Mouse (Mus musculus) hindbrain, embryonic 16.5 days (tissue): Measurements from ENCODE around the gene Gdpd3. TPM values are rescaled to one million over a fixed set of nuclear protein-coding genes. Genes with fewer than 3 reads are reported as not detected.

Source experiments
- ATAC-seq: fragments of 200-750 bp; cut with Nextera tagmentation; 2 replicates; pipeline ENCODE4 v1.8.0; 2017; ENCODE audit warnings: moderate TSS enrichment, moderate library complexity
- H3K27ac ChIP-seq: fragments of 300-500 bp; sonication (generic); 2 replicates; pipeline ENCODE4 v1.5.1; 2014; ENCODE audit warnings: low read depth, mild to moderate bottlenecking, control low read depth, low read length, moderate library complexity
- H3K27me3 ChIP-seq: fragments of 300-500 bp; sonication (generic); replicated peaks from 2 replicates; pipeline ENCODE4 v1.6.1; 2014; ENCODE audit warnings: low read length; ENCODE audit not compliant: control insufficient read depth, insufficient read depth
- H3K36me3 ChIP-seq: fragments of 300-500 bp; sonication (generic); 2 replicates; pipeline ENCODE4 v1.6.1; 2014; ENCODE audit warnings: mild to moderate bottlenecking, low read length, moderate library complexity, mixed read lengths; ENCODE audit not compliant: control insufficient read depth, insufficient read depth
- H3K4me1 ChIP-seq: fragments of 300-500 bp; sonication (generic); 2 replicates; pipeline ENCODE4 v1.6.1; 2014; ENCODE audit warnings: low read depth, low read length; ENCODE audit not compliant: control insufficient read depth, insufficient read depth
- H3K4me2 ChIP-seq: fragments of 300-500 bp; sonication (generic); 2 replicates; pipeline ENCODE4 v1.6.1; 2014; ENCODE audit warnings: mild to moderate bottlenecking, low read length, control low read depth, moderate library complexity
- H3K4me3 ChIP-seq: fragments of 300-500 bp; sonication (generic); 2 replicates; pipeline ENCODE4 v1.5.1; 2014; ENCODE audit warnings: mild to moderate bottlenecking, low read length, control low read depth, moderate library complexity
- H3K9ac ChIP-seq: fragments of 300-500 bp; sonication (generic); 2 replicates; pipeline ENCODE4 v1.6.1; 2014; ENCODE audit warnings: low read depth, mild to moderate bottlenecking, control low read depth, low read length, moderate library complexity
- H3K9me3 ChIP-seq: fragments of 300-500 bp; sonication (generic); 2 replicates; pipeline ENCODE4 v1.6.1; 2014; ENCODE audit warnings: mild to moderate bottlenecking, low read length, moderate library complexity; ENCODE audit not compliant: control insufficient read depth
- WGBS: fragments of 180-500 bp; shearing (Covaris S2); extraction: QIAGEN DNeasy Blood & Tissue Kit; methylation state at CpG from one replicate; pipeline ENCODE4 v1.1.7; 2014; 5-methylcytosine and 5-hydroxymethylcytosine counted together
- polyA plus RNA-seq: library from polyadenylated mRNA; unstranded; fragments of >200 nt; fragmentation: Nextera tagmentation; extraction: Ambion mirVana; gene quantifications from 2 replicates; pipeline ENCODE4 v1.2.1, GENCODE M21; 2015

Gdpd3 gene
- polyA plus RNA-seq, 1 experiment from 2014 or later: 1.5 TPM

GRCm38 (mm10) chr7:126806956-126807355, 40.8 kb downstream of the Gdpd3 start:
- Histone ChIP-seq H3K9me3 (no peaks in the 10 kb centered on the region), H3K4me2 (no peak overlapping the region), H3K4me3 (no peak overlapping the region), H3K9ac (no peak overlapping the region), H3K27ac (no peak overlapping the region), H3K36me3 (no peaks in the 10 kb centered on the region), H3K27me3 (no peaks in the 10 kb centered on the region), H3K4me1 (peaks cover 13% of the 10 kb centered on the region)
- no peak for ATAC-seq
- WGBS: 79% methylated on average over 6 of the region's 6 CpGs

GRCm38 (mm10) chr7:126807405-126807804, 41.3 kb downstream of the Gdpd3 start:
- 79% methylated on average over 4 of the region's 4 CpGs for WGBS
- no peak overlapping the region; the same call in 1 of the 2 replicates for H3K4me2 ChIP-seq

GRCm38 (mm10) chr7:126808703-126809455, 42.7 kb downstream of the Gdpd3 start:
- under 1% methylated on average over 41 of the region's 43 CpGs for WGBS
- no peaks in the 10 kb centered on the region for H3K9me3 ChIP-seq

More at GRCm38 (mm10) chr7:126807405-126807804, 41.3 kb downstream of the Gdpd3 start:
- no peaks in the 10 kb centered on the region for H3K9me3 ChIP-seq
- peaks cover 13% of the 10 kb centered on the region for H3K4me1 ChIP-seq
- no peak overlapping the region for H3K27ac ChIP-seq
- H3K36me3 ChIP-seq: no peaks in the 10 kb centered on the region
- no peaks in the 10 kb centered on the region for H3K27me3 ChIP-seq
- no peak overlapping the region for H3K4me3 ChIP-seq
- no peak for ATAC-seq
- no peak overlapping the region for H3K9ac ChIP-seq

GRCm38 (mm10) chr7:126809723-126810369, 43.7 kb downstream of the Gdpd3 start:
- H3K9me3 ChIP-seq: no peaks in the 10 kb centered on the region
- H3K9ac ChIP-seq: peak overlapping the region; percentile 78; the same call in 1 of the 2 replicates
- no peak overlapping the region for H3K27ac ChIP-seq

More at GRCm38 (mm10) chr7:126808703-126809455, 42.7 kb downstream of the Gdpd3 start:
- Histone ChIP-seq H3K9ac (peak overlapping the region; percentile 78), H3K4me1 (peaks cover 13% of the 10 kb centered on the region), H3K27me3 (no peaks in the 10 kb centered on the region), H3K4me2 (peak overlapping the region; percentile 61), H3K27ac (peak overlapping the region; percentile 69), H3K36me3 (no peaks in the 10 kb centered on the region), H3K4me3 (peak overlapping the region; percentile 63)
- peak; percentile 95 for ATAC-seq

GRCm38 (mm10) chr7:126815726-126816222, 49.6 kb downstream of the Gdpd3 start:
- no peaks in the 10 kb centered on the region for H3K4me1 ChIP-seq
- no peak for ATAC-seq
- no peak overlapping the region for H3K4me2 ChIP-seq
- no peak overlapping the region for H3K9ac ChIP-seq
- H3K9me3 ChIP-seq: no peaks in the 10 kb centered on the region
- 49% methylated on average over 8 of the region's 8 CpGs for WGBS
- no peak overlapping the region for H3K27ac ChIP-seq
- H3K27me3 ChIP-seq: no peaks in the 10 kb centered on the region
- H3K4me3 ChIP-seq: no peak overlapping the region
- H3K36me3 ChIP-seq: no peaks in the 10 kb centered on the region

More at GRCm38 (mm10) chr7:126809723-126810369, 43.7 kb downstream of the Gdpd3 start:
- no peak overlapping the region; the same call in 1 of the 2 replicates for H3K4me3 ChIP-seq
- 64% methylated on average over 5 of the region's 5 CpGs for WGBS
- no peaks in the 10 kb centered on the region for H3K36me3 ChIP-seq
- H3K4me2 ChIP-seq: peak overlapping the region; percentile 61
- no peaks in the 10 kb centered on the region for H3K27me3 ChIP-seq
- peaks cover 13% of the 10 kb centered on the region for H3K4me1 ChIP-seq
- ATAC-seq: no peak

GRCm38 (mm10) chr7:126816494-126816893, 50.4 kb downstream of the Gdpd3 start:
- no peak for ATAC-seq
- H3K4me1 ChIP-seq: no peaks in the 10 kb centered on the region
- no peak overlapping the region for H3K4me3 ChIP-seq
- WGBS: 82% methylated on average over 8 of the region's 8 CpGs
- no peaks in the 10 kb centered on the region for H3K27me3 ChIP-seq
- no peak overlapping the region for H3K27ac ChIP-seq
- no peaks in the 10 kb centered on the region for H3K9me3 ChIP-seq
- H3K4me2 ChIP-seq: no peak overlapping the region
- no peaks in the 10 kb centered on the region for H3K36me3 ChIP-seq
- no peak overlapping the region for H3K9ac ChIP-seq

GRCm38 (mm10) chr7:126817595-126817994, 51.5 kb downstream of the Gdpd3 start:
- Histone ChIP-seq H3K4me1 (peaks cover 7% of the 10 kb centered on the region), H3K36me3 (no peaks in the 10 kb centered on the region), H3K27ac (no peak overlapping the region), H3K4me3 (no peak overlapping the region), H3K4me2 (no peak overlapping the region), H3K9ac (no peak overlapping the region), H3K27me3 (no peaks in the 10 kb centered on the region), H3K9me3 (no peaks in the 10 kb centered on the region)
- ATAC-seq: no peak
- WGBS: 91% methylated on average over 7 of the region's 7 CpGs

GRCm38 (mm10) chr7:126818818-126819217, 52.7 kb downstream of the Gdpd3 start:
- peaks cover 11% of the 10 kb centered on the region for H3K4me1 ChIP-seq
- 30% methylated on average over 1 of the region's 1 CpGs for WGBS
- no peak overlapping the region for H3K27ac ChIP-seq
- no peak overlapping the region for H3K4me3 ChIP-seq
- no peaks in the 10 kb centered on the region for H3K9me3 ChIP-seq
- no peak for ATAC-seq
- H3K9ac ChIP-seq: no peak overlapping the region
- H3K27me3 ChIP-seq: no peaks in the 10 kb centered on the region
- no peaks in the 10 kb centered on the region for H3K36me3 ChIP-seq
- no peak overlapping the region for H3K4me2 ChIP-seq
